Mouse (Mus musculus): ENCODE results near the gene Khdc1a. TPM values are rescaled to one million over a fixed set of nuclear protein-coding genes. Genes with fewer than 3 reads are reported as not detected.
"Not testable (repeated sequence)": the region's sequence is repeated elsewhere in the genome, so short reads cannot be mapped to it uniquely, and the experiment has no call there.

Khdc1a gene
- polyA plus RNA-seq (2015; fragmentation: Nextera tagmentation; extraction: Ambion mirVana): not detected in 2 replicates

- Histone ChIP-seq H3K4me1 (no peaks in the 10 kb centered on the region), H3K9ac (no peak within 1 kb of the TSS), H3K9me3 (no peaks in the 10 kb centered on the region), H3K4me2 (replicated peaks) (no peak within 1 kb of the TSS), H3K27ac (no peak within 1 kb of the TSS), H3K4me3 (no peak within 1 kb of the TSS), H3K36me3 (no peaks in the 10 kb centered on the region), H3K27me3 (no peaks in the 10 kb centered on the region)
- ATAC-seq (ENCODE audit: low FRiP score, low read depth): no peak
- WGBS: 67% methylated on average over 2 of the region's 2 CpGs
Measured at GRCm38 (mm10) chr1:21349341-21349740, at the start of gene Khdc1a. Gene Khdc1a, plus strand, starts transcription at chr1:21349641.

GRCm38 (mm10) chr1:21299826-21300225, 49.6 kb upstream of the Khdc1a start:
- Histone ChIP-seq H3K27ac (no peak overlapping the region), H3K4me3 (no peak overlapping the region), H3K4me2 (replicated peaks) (no peak overlapping the region), H3K36me3 (no peaks in the 10 kb centered on the region), H3K9ac (no peak overlapping the region), H3K4me1 (no peaks in the 10 kb centered on the region), H3K9me3 (no peaks in the 10 kb centered on the region), H3K27me3 (no peaks in the 10 kb centered on the region)
- WGBS: 61% methylated on average over 3 of the region's 3 CpGs
- no peak for ATAC-seq (ENCODE audit: low FRiP score, low read depth)

- no peaks in the 10 kb centered on the region for H3K36me3 ChIP-seq
- no peak overlapping the region for H3K27ac ChIP-seq
- H3K27me3 ChIP-seq: no peaks in the 10 kb centered on the region
- no peak for ATAC-seq (ENCODE audit: low FRiP score, low read depth)
- no peak overlapping the region for H3K4me3 ChIP-seq
- H3K4me1 ChIP-seq: no peaks in the 10 kb centered on the region
- WGBS: 77% methylated on average over 3 of the region's 3 CpGs
- no peak overlapping the region for H3K9ac ChIP-seq
- H3K4me2 ChIP-seq (replicated peaks): no peak overlapping the region
- H3K9me3 ChIP-seq: no peaks in the 10 kb centered on the region
Measured at GRCm38 (mm10) chr1:21301686-21302085, 47.8 kb upstream of the Khdc1a start.

- no peak overlapping the region for H3K4me3 ChIP-seq
- no peak overlapping the region for H3K4me2 ChIP-seq (replicated peaks)
- no peak overlapping the region for H3K9ac ChIP-seq
- no peak overlapping the region for H3K27ac ChIP-seq
- H3K36me3 ChIP-seq: no peaks in the 10 kb centered on the region
- no peaks in the 10 kb centered on the region for H3K4me1 ChIP-seq
- no peaks in the 10 kb centered on the region for H3K27me3 ChIP-seq
- no peak for ATAC-seq (ENCODE audit: low FRiP score, low read depth)
- 73% methylated on average over 3 of the region's 3 CpGs for WGBS
- H3K9me3 ChIP-seq: no peaks in the 10 kb centered on the region
Measured at GRCm38 (mm10) chr1:21304174-21304573, 45.3 kb upstream of the Khdc1a start.

- H3K4me1 ChIP-seq: no peaks in the 10 kb centered on the region
- no peak overlapping the region for H3K4me3 ChIP-seq
- H3K27ac ChIP-seq: no peak overlapping the region
- ATAC-seq (ENCODE audit: low FRiP score, low read depth): no peak
- H3K4me2 ChIP-seq (replicated peaks): no peak overlapping the region
- no peaks in the 10 kb centered on the region for H3K36me3 ChIP-seq
- H3K9ac ChIP-seq: no peak overlapping the region
- no peaks in the 10 kb centered on the region for H3K27me3 ChIP-seq
- no peaks in the 10 kb centered on the region for H3K9me3 ChIP-seq
- WGBS: 85% methylated on average over 4 of the region's 4 CpGs
Measured at GRCm38 (mm10) chr1:21304646-21305045, 44.8 kb upstream of the Khdc1a start.

- H3K4me1 ChIP-seq: no peaks in the 10 kb centered on the region
- no peak overlapping the region for H3K9ac ChIP-seq
- no peak for ATAC-seq (ENCODE audit: low FRiP score, low read depth)
- H3K4me3 ChIP-seq: no peak overlapping the region
- no peaks in the 10 kb centered on the region for H3K36me3 ChIP-seq
- no peaks in the 10 kb centered on the region for H3K27me3 ChIP-seq
- 93% methylated on average over 3 of the region's 3 CpGs for WGBS
- H3K9me3 ChIP-seq: no peaks in the 10 kb centered on the region
- no peak overlapping the region for H3K4me2 ChIP-seq (replicated peaks)
- H3K27ac ChIP-seq: no peak overlapping the region
Measured at GRCm38 (mm10) chr1:21305443-21305842, 44.0 kb upstream of the Khdc1a start.

GRCm38 (mm10) chr1:21314336-21314735, 35.1 kb upstream of the Khdc1a start:
- no peak overlapping the region for H3K9ac ChIP-seq
- H3K27me3 ChIP-seq: no peaks in the 10 kb centered on the region
- no peak overlapping the region for H3K27ac ChIP-seq
- H3K4me1 ChIP-seq: no peaks in the 10 kb centered on the region
- no peaks in the 10 kb centered on the region for H3K9me3 ChIP-seq
- no peaks in the 10 kb centered on the region for H3K36me3 ChIP-seq
- no peak overlapping the region for H3K4me3 ChIP-seq
- H3K4me2 ChIP-seq (replicated peaks): no peak overlapping the region
- 80% methylated on average over 2 of the region's 2 CpGs for WGBS
- no peak for ATAC-seq (ENCODE audit: low FRiP score, low read depth)

GRCm38 (mm10) chr1:21315756-21316155, 33.7 kb upstream of the Khdc1a start:
- WGBS: 99% methylated on average over 2 of the region's 2 CpGs

GRCm38 (mm10) chr1:21316305-21316704, 33.1 kb upstream of the Khdc1a start:
- Histone ChIP-seq H3K9me3 (no peaks in the 10 kb centered on the region), H3K9ac (no peak overlapping the region), H3K4me1 (no peaks in the 10 kb centered on the region), H3K4me2 (replicated peaks) (no peak overlapping the region), H3K36me3 (no peaks in the 10 kb centered on the region), H3K27ac (no peak overlapping the region), H3K4me3 (no peak overlapping the region), H3K27me3 (no peaks in the 10 kb centered on the region)
- ATAC-seq (ENCODE audit: low FRiP score, low read depth): no peak
- WGBS: 79% methylated on average over 2 of the region's 2 CpGs

More at GRCm38 (mm10) chr1:21315756-21316155, 33.7 kb upstream of the Khdc1a start:
- Histone ChIP-seq H3K36me3 (no peaks in the 10 kb centered on the region), H3K4me2 (replicated peaks) (no peak overlapping the region), H3K9ac (no peak overlapping the region), H3K4me3 (no peak overlapping the region), H3K9me3 (no peaks in the 10 kb centered on the region), H3K27ac (no peak overlapping the region), H3K27me3 (no peaks in the 10 kb centered on the region), H3K4me1 (no peaks in the 10 kb centered on the region)
- ATAC-seq (ENCODE audit: low FRiP score, low read depth): no peak

- Histone ChIP-seq H3K27ac (no peak overlapping the region), H3K27me3 (no peaks in the 10 kb centered on the region), H3K9me3 (no peaks in the 10 kb centered on the region), H3K4me3 (no peak overlapping the region), H3K4me2 (replicated peaks) (no peak overlapping the region), H3K9ac (no peak overlapping the region), H3K36me3 (no peaks in the 10 kb centered on the region), H3K4me1 (no peaks in the 10 kb centered on the region)
- no peak for ATAC-seq (ENCODE audit: low FRiP score, low read depth)
Measured at GRCm38 (mm10) chr1:21318202-21318601, 31.2 kb upstream of the Khdc1a start.

GRCm38 (mm10) chr1:21320271-21320670, 29.2 kb upstream of the Khdc1a start:
- not testable (repeated sequence) for H3K4me1 ChIP-seq, H3K27ac ChIP-seq
- 91% methylated on average over 5 of the region's 5 CpGs for WGBS

GRCm38 (mm10) chr1:21321656-21322055, 27.8 kb upstream of the Khdc1a start:
- Histone ChIP-seq H3K9ac (no peak overlapping the region), H3K9me3 (no peaks in the 10 kb centered on the region), H3K4me2 (replicated peaks) (no peak overlapping the region), H3K4me3 (no peak overlapping the region), H3K27me3 (no peaks in the 10 kb centered on the region), H3K27ac (no peak overlapping the region), H3K4me1 (no peaks in the 10 kb centered on the region), H3K36me3 (no peaks in the 10 kb centered on the region)
- ATAC-seq (ENCODE audit: low FRiP score, low read depth): no peak
- WGBS: 87% methylated on average over 1 of the region's 1 CpGs

More at GRCm38 (mm10) chr1:21320271-21320670, 29.2 kb upstream of the Khdc1a start:
- not testable (repeated sequence) for H3K27me3 ChIP-seq; H3K4me2 ChIP-seq (replicated peaks); H3K4me3 ChIP-seq; H3K36me3 ChIP-seq; H3K9me3 ChIP-seq; H3K9ac ChIP-seq; ATAC-seq (ENCODE audit: low FRiP score, low read depth)

GRCm38 (mm10) chr1:21323996-21324574, 25.4 kb upstream of the Khdc1a start:
- H3K4me1 ChIP-seq: no peaks in the 10 kb centered on the region
- H3K36me3 ChIP-seq: no peaks in the 10 kb centered on the region
- H3K9me3 ChIP-seq: no peaks in the 10 kb centered on the region
- H3K9ac ChIP-seq: no peak overlapping the region
- no peak overlapping the region for H3K4me2 ChIP-seq (replicated peaks)
- H3K4me3 ChIP-seq: no peak overlapping the region
- no peak overlapping the region for H3K27ac ChIP-seq
- no peak for ATAC-seq (ENCODE audit: low FRiP score, low read depth)
- no peaks in the 10 kb centered on the region for H3K27me3 ChIP-seq
- WGBS: 74% methylated on average over 1 of the region's 1 CpGs

All from limb, embryonic 13.5 days (tissue).